Mouse (Mus musculus): Measurements from ENCODE around the gene Ddx20. TPM values are rescaled to one million over a fixed set of nuclear protein-coding genes. Genes with fewer than 3 reads are reported as not detected.

The Ddx20 gene
- total RNA-seq, 4 experiments from 2014 or later, result 8.9 to 13.5 (median 11.1) TPM

DNA sequence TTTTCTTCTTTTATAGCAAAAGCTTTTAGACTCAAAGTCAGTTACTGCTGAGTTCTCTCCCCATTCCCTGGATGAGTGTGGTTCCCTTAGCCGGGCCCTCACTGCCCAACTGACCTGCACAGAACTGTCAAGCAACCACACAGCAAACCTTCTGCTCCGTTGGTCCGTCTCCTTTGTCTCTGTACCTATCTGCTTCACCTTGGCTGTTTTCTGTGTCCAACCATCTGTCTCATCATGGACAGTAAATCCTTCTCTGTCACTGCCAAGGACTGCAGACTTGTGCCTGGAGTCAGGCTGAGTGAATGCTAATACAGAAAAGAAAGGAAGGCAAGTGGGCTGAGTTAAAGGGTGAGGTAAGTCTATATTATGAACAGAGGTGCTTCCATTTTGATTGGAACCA, 17.6 kb downstream of the Ddx20 start:
- DNase-seq (ENCODE audit: low spot score in 2 of 2), result no peak

DNA sequence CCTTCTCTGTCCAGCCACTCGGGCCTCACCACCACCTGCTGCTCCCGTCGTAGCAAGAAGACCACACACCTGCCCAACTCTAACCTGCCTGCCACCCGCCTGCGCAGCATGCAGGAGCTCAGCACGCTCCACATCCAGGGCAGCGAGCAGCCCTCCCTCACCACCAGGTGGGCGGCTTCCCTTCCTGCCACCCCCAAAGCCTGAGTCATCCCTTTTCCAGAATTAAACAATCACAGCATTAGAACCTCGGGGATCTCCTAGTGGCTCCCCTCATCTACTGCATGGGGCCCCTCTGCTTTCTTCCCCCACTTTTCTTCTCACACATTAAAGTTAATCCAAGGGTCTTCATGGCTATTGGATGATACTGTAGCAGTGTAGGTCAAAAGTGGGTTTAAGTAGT, 19.2 kb downstream of the Ddx20 start:
- DNase-seq (ENCODE audit: low spot score in 2 of 2), result no peak

DNA sequence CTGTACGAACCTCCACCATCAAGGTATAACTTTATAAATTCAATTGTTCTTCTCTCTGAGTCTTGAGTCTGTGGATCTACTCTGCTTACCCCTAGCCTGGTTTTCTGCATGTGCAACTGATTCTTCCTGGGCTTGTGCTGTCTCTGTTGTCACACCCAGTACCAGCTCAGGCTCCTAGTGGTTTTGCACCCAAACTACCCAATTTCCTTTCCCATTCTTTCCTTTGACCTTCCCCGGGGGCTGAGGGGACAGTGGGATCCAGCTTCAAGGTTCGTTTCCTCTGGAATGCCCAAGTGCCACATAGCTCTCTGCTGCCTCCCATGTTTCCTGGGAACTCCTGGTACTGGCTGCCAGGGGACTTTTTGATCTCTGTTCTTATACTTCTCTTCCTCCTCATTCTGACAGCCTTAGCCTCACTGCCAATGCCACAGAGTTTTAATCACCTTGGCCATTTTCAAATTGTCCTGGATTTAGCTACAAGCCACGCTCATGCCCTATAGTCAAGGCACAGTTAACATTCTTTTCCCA, 20.3 kb downstream of the Ddx20 start:
- no peak for DNase-seq (ENCODE audit: low spot score in 2 of 2)

DNA sequence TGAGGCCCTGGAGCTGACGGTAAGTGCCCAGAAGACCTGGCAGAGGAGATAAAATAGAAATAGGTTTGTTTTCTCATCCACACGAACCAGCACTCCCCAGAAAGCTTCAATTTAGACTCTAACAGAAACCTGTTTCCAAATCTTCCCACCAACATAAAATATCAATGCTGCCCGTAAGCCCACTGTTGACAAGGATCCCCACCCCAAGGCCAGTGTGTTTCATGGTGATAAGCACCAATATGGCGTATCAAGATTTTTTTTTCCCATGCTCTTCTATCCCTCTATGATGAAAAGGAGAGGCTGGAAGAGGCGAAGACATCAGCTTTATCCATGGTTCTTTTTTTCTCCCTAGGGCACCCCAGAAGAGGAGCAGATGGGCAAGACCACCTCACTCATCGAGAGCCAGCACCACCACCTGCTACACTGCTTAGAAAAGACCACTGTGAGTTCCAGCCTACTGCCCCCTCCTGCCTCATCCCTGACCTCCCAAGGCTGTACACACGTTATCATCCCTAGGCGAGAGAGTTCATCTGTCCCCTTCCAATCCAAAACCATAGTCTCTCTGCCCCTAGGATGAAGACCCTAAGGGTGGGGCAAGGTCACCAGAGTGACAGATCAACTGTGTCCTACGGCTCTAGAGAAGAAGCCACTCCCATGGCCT, 22.1 kb downstream of the Ddx20 start:
- DNase-seq (ENCODE audit: low spot score in 2 of 2), result no peak

DNA sequence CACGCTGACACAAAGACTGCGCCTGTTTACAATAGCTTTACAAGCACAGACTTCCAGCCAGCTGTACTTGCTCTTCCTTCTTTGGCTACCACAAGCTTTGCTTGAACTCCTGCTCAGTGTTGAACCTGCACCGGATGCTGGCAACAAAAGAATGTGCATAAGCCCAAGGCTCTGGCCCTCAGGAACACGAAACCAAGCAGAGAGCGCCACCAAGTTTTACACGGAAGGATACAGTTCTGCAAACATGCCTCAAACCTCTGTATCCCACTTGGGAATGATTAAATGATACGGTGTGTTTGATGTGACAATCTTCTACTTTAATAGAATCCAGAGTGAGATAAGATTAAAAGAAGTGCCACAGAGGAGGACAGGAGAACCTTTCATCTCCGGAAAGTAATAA, 24.3 kb downstream of the Ddx20 start:
- DNase-seq (ENCODE audit: low spot score in 2 of 2), result no peak

DNA sequence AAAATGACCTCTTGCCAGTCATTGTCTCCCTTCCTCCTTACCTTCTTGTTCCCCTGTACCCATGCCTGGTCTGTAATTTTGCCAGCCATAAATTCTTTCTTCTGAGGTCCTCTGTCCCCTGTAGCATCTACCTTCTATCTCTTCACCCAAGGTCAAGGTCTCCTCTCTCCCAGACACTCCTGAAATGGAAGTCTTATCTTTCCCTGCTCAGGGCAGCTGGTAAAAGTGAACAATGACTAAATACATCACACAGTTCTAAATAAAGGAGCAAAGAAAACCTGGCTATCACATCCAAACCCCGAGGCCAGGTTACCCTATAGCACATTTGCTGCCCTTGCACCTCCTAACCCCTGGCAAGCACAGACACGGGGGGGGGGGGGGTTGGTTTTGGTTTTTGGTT, 26.8 kb downstream of the Ddx20 start:
- no peak for DNase-seq (ENCODE audit: low spot score in 2 of 2)

DNA sequence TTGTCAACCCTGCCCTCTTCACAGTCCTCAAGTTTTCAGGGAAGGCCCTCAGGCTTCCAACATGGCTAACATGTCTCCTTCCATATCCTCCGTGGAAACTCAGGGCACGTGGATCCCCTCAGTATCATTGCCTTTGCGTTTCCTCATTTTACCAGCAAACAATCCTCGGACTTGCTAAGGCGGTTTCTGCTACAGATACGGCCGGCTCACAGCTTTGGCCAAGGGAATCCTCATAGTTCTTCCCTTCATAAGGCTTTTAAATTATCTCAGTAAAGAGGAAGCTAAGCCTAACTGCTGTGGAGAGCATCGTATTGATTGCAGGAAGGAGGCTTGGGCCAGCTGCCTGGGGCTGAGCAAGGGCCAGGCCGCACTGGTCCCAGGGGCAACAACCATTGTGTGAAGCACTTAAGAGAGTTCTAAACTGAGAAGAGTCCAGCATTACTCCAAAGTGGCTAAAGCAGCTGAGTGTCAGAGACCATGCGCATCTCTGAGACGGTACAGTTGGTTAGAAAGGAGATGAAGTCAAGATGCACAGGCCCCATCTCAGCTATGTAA, 32.3 kb downstream of the Ddx20 start:
- DNase-seq (ENCODE audit: low spot score in 2 of 2), result no peak

DNA sequence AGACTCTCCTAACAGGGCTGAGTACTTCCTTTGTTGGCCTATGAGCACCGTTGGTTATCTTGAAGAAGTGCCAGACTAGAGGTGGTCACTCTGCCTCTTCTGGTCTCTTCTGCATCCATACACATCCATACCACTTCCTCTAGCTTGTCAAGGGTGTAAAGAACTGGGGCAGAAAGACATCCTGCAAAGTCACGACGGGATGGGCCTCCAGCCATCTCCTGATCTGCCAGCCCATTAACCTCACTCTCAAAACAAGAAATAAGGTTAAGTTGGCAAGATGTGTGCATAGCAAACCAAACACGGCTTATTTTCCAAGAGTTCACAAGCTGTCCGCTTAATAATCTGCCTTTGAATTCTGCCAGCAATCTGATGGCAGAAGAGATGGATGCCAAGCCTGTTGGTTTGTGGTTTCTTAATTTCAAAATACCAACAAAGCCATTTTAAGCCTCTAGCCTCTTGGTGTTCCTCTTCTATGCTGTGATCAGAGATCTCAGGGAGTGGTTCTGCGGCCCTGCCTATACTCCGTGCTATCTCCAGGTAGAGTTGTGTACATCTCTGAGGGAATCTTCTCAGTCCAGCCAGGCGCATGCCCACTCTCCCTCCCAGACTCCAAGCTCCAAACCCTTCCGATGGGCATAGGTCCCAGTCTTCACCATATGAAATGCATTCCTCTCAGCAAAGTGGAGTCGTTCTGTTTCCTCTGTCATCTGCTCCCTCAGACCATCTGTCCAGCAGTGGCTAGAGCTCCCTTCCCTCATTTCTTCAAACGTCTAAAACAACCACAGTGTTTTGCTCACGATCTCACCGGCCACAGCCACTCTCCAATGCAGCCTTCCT, 33.6 kb downstream of the Ddx20 start:
- no peak for DNase-seq (ENCODE audit: low spot score in 2 of 2)

DNA sequence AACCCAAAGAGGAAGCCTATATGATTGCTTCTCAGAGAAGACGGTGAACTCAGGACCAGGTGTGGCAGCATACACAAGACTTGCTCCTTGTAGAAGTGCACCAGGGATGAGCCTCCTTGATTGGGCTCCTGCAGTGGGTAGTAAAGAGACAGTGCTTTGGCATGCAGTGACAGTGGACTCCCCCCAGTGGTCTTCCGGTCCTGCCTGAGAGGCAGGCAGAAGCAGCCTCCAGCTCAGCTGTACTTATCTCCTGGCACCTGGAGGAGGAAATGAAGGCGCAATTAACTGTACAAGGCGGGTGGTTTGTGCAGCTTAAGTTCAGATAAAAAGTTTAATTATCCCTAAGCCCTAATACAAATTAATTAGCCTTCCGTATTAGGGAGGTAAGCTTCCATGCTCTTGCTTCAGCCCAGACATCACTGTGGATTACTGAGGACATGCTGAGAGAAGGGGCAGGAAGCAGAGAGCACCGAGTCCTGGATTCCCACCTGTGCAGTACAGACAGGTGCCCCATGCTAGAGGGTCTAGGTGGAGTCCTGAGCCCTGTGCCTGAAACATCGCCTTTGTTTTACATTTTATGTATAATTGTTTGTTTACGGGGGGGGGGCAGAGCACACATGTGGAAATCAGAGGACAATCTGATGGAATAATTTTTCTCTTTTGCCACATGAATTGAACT, 38.3 kb downstream of the Ddx20 start:
- DNase-seq (ENCODE audit: low spot score in 2 of 2), result no peak

DNA sequence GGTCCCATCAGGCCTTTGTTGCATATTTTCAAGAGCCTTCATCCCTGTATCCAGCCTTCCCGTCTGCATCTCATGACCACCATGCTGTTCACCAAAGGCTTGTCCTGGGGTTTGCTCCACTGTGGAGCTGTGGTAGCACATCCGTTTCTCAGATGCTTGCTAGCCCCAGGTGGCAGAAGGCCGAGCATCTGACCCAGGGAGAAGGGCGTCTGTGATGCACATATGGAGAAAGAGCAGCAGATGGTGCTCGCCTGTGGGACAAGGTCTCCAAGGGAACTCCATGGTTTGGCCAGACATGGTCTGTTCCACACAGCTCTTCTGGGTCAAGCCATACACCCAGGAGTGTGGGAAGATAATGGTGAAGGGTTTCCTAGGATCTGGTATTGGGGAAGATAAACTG, 43.8 kb downstream of the Ddx20 start:
- DNase-seq (ENCODE audit: low spot score in 2 of 2), result no peak

DNA sequence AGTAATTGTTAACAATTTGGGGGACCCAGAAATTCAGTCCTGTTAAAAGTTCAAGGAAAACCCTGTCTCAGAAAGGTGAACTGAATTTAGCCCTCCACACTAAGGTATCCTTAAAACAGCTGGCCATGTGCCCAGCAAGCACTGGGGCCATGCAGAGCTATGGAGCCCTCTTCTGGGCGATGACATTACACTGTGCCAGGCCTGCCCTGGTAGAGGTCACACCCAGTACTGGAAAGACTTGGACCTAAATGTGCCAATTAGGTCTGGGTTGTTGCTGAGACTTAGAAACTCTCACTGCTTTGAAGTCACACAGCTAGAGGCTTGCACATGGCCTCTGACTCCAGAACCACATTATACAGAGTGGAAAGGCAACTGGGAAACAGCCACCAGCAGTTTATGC, 45.2 kb downstream of the Ddx20 start:
- peak in 1 of 2 experiments; percentile 8 for DNase-seq (ENCODE audit: low spot score in 2 of 2)

DNA sequence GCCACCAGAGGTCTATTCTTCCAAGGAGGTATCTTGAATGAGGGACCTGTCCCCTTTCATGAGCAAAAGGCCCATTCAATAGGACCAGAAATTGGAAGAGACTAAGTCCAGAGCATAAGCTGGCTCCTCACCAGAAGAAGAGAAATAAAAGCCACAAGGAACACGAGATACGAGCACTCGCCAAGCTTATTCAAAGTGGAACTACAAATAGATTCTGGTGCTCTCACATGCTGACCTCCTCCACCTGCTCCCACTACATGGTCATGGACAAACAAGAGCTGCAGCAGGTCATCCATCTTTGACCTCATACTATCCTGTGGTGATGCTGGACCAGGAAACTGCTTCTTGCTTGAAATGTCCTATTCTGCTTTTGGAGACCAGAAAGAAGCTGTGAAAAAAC, 54.4 kb downstream of the Ddx20 start:
- no peak for DNase-seq (ENCODE audit: low spot score in 2 of 2)

DNA sequence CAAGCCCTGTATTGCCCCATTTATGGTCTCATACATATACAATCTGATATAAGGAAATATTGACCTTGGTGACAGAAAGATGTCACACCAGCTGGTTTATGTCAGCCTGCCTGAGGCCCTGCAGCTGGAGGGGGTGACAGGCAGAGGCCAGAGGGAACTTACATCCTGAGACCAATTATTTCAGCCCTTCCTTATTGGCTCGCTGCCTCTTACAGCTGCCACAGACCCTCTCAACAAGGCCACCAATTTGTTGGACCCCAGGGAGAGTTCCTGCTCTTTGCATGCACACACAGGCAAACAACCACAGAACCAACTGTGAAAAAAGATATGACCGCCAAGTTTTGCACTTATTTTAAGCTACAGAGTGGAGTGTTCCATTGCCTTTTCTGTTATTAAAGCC, 55.1 kb downstream of the Ddx20 start:
- no peak for DNase-seq (ENCODE audit: low spot score in 2 of 2)

Other genes with a start within 250 kb of the Ddx20 start
- under 1 TPM; 0.05 to 0.18 (median 0.14) TPM for gene Kcnd3, start 235.2 kb downstream of the Ddx20 start, total RNA-seq (2022)
- 1 to 10 TPM; 2.5 to 4.4 (median 3.1) TPM for gene Inka2, start 17.0 kb upstream of the Ddx20 start, total RNA-seq (2022)
- 10 to 100 TPM; 86.6 to 93.8 (median 92.1) TPM for gene Rap1a, start 113.8 kb upstream of the Ddx20 start, total RNA-seq (2022)
- gene Adora3, start 183.3 kb upstream of the Ddx20 start, total RNA-seq (2022), result under 1 TPM in 1 of 4 experiments, not detected in 3; 0.40 TPM
- gene Tmigd3, start 183.3 kb upstream of the Ddx20 start, total RNA-seq (2022), result under 1 TPM in 1 of 4 experiments, not detected in 3; 0.31 TPM
- under 1 TPM in 2 of 4 experiments, not detected in 2; 0.17 to 0.43 TPM for gene I830077J02Rik, start 245.1 kb upstream of the Ddx20 start, total RNA-seq (2022)